Mouse (Mus musculus) gastrocnemius, postnatal 4 days (tissue): Measurements from ENCODE around the gene Cdh23. TPM values are rescaled to one million over a fixed set of nuclear protein-coding genes. Genes with fewer than 3 reads are reported as not detected.

Experiments used
- DNase-seq, 2 experiments: peaks; one replicate each; pipeline ENCODE4 v3.0.0; 2021 to 2022; ENCODE audit warnings: low spot score in 2 of 2, mixed read lengths in 2 of 2
- total RNA-seq, 2 experiments: library from RNA; stranded (reverse); gene quantifications; 2 replicates each; pipeline ENCODE4 v1.2.3; 2021

The Cdh23 gene
- total RNA-seq, 2 experiments from 2014 or later = 2.3 to 2.9 TPM

GRCm38 (mm10) chr10:60578738-60579538 is 117.4 kb downstream of the Cdh23 start:
- DNase-seq = no peak

GRCm38 (mm10) chr10:60577920-60578737 is 118.2 kb downstream of the Cdh23 start:
- DNase-seq = no peak

- peak; percentile 28 to 62 for DNase-seq
Observed at GRCm38 (mm10) chr10:60577125-60577919, 119.0 kb downstream of the Cdh23 start.

GRCm38 (mm10) chr10:60574851-60575250 is 121.4 kb downstream of the Cdh23 start:
- DNase-seq = no peak

- DNase-seq = no peak
Observed at GRCm38 (mm10) chr10:60571491-60571890, 124.8 kb downstream of the Cdh23 start.

- no peak for DNase-seq
Observed at GRCm38 (mm10) chr10:60566369-60567037, 129.8 kb downstream of the Cdh23 start.

GRCm38 (mm10) chr10:60564136-60564535 is 132.2 kb downstream of the Cdh23 start:
- no peak for DNase-seq

- no peak for DNase-seq
Observed at GRCm38 (mm10) chr10:60562946-60563345, 133.3 kb downstream of the Cdh23 start.

- DNase-seq = no peak
Observed at GRCm38 (mm10) chr10:60558491-60558927, 137.8 kb downstream of the Cdh23 start.

GRCm38 (mm10) chr10:60552951-60553635 is 143.2 kb downstream of the Cdh23 start:
- no peak for DNase-seq

- DNase-seq = no peak
Observed at GRCm38 (mm10) chr10:60539164-60539914, 157.0 kb downstream of the Cdh23 start.

- DNase-seq = no peak
Observed at GRCm38 (mm10) chr10:60536098-60536811, 160.0 kb downstream of the Cdh23 start.

GRCm38 (mm10) chr10:60532502-60532901 is 163.8 kb downstream of the Cdh23 start:
- DNase-seq = no peak

GRCm38 (mm10) chr10:60531349-60531748 is 164.9 kb downstream of the Cdh23 start:
- DNase-seq = peak in 1 of 2 experiments; percentile 40

- DNase-seq = no peak
Observed at GRCm38 (mm10) chr10:60530633-60531032, 165.7 kb downstream of the Cdh23 start.

GRCm38 (mm10) chr10:60527949-60528348 is 168.3 kb downstream of the Cdh23 start:
- no peak for DNase-seq

- DNase-seq = no peak
Observed at GRCm38 (mm10) chr10:60525081-60525480, 171.2 kb downstream of the Cdh23 start.

- no peak for DNase-seq
Observed at GRCm38 (mm10) chr10:60516286-60516685, 180.0 kb downstream of the Cdh23 start.

GRCm38 (mm10) chr10:60498538-60498937 is 197.8 kb downstream of the Cdh23 start:
- no peak for DNase-seq
